Mouse (Mus musculus) intestine, postnatal 0 days (tissue): ENCODE results near the gene Nmnat2. TPM values are rescaled to one million over a fixed set of nuclear protein-coding genes. Genes with fewer than 3 reads are reported as not detected.

Experiments
- ATAC-seq: fragments of 200-750 bp; cut with Nextera tagmentation; 2 replicates; pipeline ENCODE4 v1.8.0; 2017; ENCODE audit warnings: mild to moderate bottlenecking, moderate TSS enrichment, moderate library complexity
- H3K27ac ChIP-seq: fragments of 300-500 bp; sonication (generic); 2 replicates; pipeline ENCODE4 v1.5.1; 2014; ENCODE audit warnings: mild to moderate bottlenecking, low read depth, low read length, moderate library complexity
- H3K27me3 ChIP-seq: fragments of 300-500 bp; sonication (generic); replicated peaks from 2 replicates; pipeline ENCODE4 v1.6.1; 2014; ENCODE audit warnings: low read length, mixed read lengths; ENCODE audit not compliant: control insufficient read depth, insufficient read depth
- H3K36me3 ChIP-seq: fragments of 300-500 bp; sonication (generic); 2 replicates; pipeline ENCODE4 v1.6.1; 2014; ENCODE audit warnings: mild to moderate bottlenecking, moderate library complexity; ENCODE audit not compliant: control insufficient read depth, insufficient read depth
- H3K4me1 ChIP-seq: fragments of 300-500 bp; sonication (generic); replicated peaks from 2 replicates; pipeline ENCODE4 v1.6.1; 2014; ENCODE audit warnings: antibody characterized with exemption, low read length, mixed read lengths; ENCODE audit not compliant: control insufficient read depth, insufficient read depth
- H3K4me2 ChIP-seq: fragments of 300-500 bp; sonication (generic); replicated peaks from 2 replicates; pipeline ENCODE4 v1.6.1; 2014; ENCODE audit warnings: low read depth, mild to moderate bottlenecking, moderate library complexity
- H3K4me3 ChIP-seq: fragments of 300-500 bp; sonication (generic); 2 replicates; pipeline ENCODE4 v1.5.1; 2014; ENCODE audit warnings: low read depth, low read length
- H3K9ac ChIP-seq: fragments of 300-500 bp; sonication (generic); 2 replicates; pipeline ENCODE4 v1.6.1; 2014; ENCODE audit warnings: mild to moderate bottlenecking, low read depth, low read length
- H3K9me3 ChIP-seq: fragments of 300-500 bp; sonication (generic); 2 replicates; pipeline ENCODE4 v1.6.1; 2016; ENCODE audit warnings: mixed run types; ENCODE audit not compliant: control insufficient read depth
- CTCF ChIP-seq: sonication (generic); IDR thresholded peaks from 2 replicates; pipeline ENCODE4 v1.5.1; 2016; ENCODE audit warnings: low read depth, mild to moderate bottlenecking, control low read depth, antibody characterized with exemption, moderate library complexity
- WGBS: fragments of 180-500 bp; shearing (Covaris S2); extraction: QIAGEN DNeasy Blood & Tissue Kit; methylation state at CpG from one replicate; pipeline ENCODE4 v1.1.7; 2014; 5-methylcytosine and 5-hydroxymethylcytosine counted together
- polyA plus RNA-seq: library from polyadenylated mRNA; unstranded; fragments of >200 nt; fragmentation: Nextera tagmentation; extraction: Ambion mirVana; gene quantifications from 2 replicates; pipeline ENCODE4 v1.2.1, GENCODE M21; 2015

The Nmnat2 gene
- polyA plus RNA-seq, 1 experiment from 2014 or later: 1.1 TPM

- Histone ChIP-seq H3K4me3 (no peak overlapping the region), H3K4me1 (no peaks in the 10 kb centered on the region), H3K4me2 (no peak overlapping the region), H3K27me3 (no peaks in the 10 kb centered on the region), H3K9ac (no peak overlapping the region), H3K27ac (no peak overlapping the region), H3K9me3 (no peaks in the 10 kb centered on the region), H3K36me3 (no peaks in the 10 kb centered on the region)
- WGBS: 46% methylated on average over 7 of the region's 7 CpGs
- ATAC-seq: no peak
- no peak for TF ChIP-seq CTCF
Observed at GRCm38 (mm10) chr1:153021034-153021638, 66.3 kb downstream of the Nmnat2 start.

- H3K4me3 ChIP-seq: no peak overlapping the region
- H3K9ac ChIP-seq: no peak overlapping the region
- H3K4me2 ChIP-seq: no peak overlapping the region
- H3K27ac ChIP-seq: no peak overlapping the region
- WGBS: 83% methylated on average over 4 of the region's 4 CpGs
- no peak for TF ChIP-seq CTCF
- no peak for ATAC-seq
- no peaks in the 10 kb centered on the region for H3K4me1 ChIP-seq
- H3K36me3 ChIP-seq: no peaks in the 10 kb centered on the region
- H3K9me3 ChIP-seq: no peaks in the 10 kb centered on the region
- no peaks in the 10 kb centered on the region for H3K27me3 ChIP-seq
Observed at GRCm38 (mm10) chr1:153023018-153023417, 68.2 kb downstream of the Nmnat2 start.

GRCm38 (mm10) chr1:153023875-153024274 lies 69.1 kb downstream of the Nmnat2 start:
- WGBS: 87% methylated on average over 2 of the region's 2 CpGs
- ATAC-seq: no peak

GRCm38 (mm10) chr1:153024453-153024852 lies 69.7 kb downstream of the Nmnat2 start:
- 49% methylated on average over 2 of the region's 2 CpGs for WGBS

More at GRCm38 (mm10) chr1:153023875-153024274, 69.1 kb downstream of the Nmnat2 start:
- Histone ChIP-seq H3K27me3 (no peaks in the 10 kb centered on the region), H3K27ac (no peak overlapping the region), H3K9me3 (no peaks in the 10 kb centered on the region), H3K9ac (no peak overlapping the region), H3K4me3 (no peak overlapping the region), H3K36me3 (no peaks in the 10 kb centered on the region), H3K4me2 (no peak overlapping the region), H3K4me1 (no peaks in the 10 kb centered on the region)
- no peak for TF ChIP-seq CTCF

GRCm38 (mm10) chr1:153031345-153031744 lies 76.6 kb downstream of the Nmnat2 start:
- H3K4me1 ChIP-seq: no peaks in the 10 kb centered on the region
- no peak for TF ChIP-seq CTCF
- no peaks in the 10 kb centered on the region for H3K36me3 ChIP-seq
- H3K4me3 ChIP-seq: no peak overlapping the region
- no peaks in the 10 kb centered on the region for H3K9me3 ChIP-seq
- 69% methylated on average over 6 of the region's 6 CpGs for WGBS
- no peaks in the 10 kb centered on the region for H3K27me3 ChIP-seq
- no peak overlapping the region for H3K27ac ChIP-seq
- no peak overlapping the region for H3K4me2 ChIP-seq
- ATAC-seq: no peak
- H3K9ac ChIP-seq: no peak overlapping the region

More at GRCm38 (mm10) chr1:153024453-153024852, 69.7 kb downstream of the Nmnat2 start:
- Histone ChIP-seq H3K27me3 (no peaks in the 10 kb centered on the region), H3K9ac (no peak overlapping the region), H3K9me3 (no peaks in the 10 kb centered on the region), H3K4me1 (no peaks in the 10 kb centered on the region), H3K27ac (no peak overlapping the region), H3K4me2 (no peak overlapping the region), H3K4me3 (no peak overlapping the region), H3K36me3 (no peaks in the 10 kb centered on the region)
- no peak for TF ChIP-seq CTCF
- ATAC-seq: no peak

GRCm38 (mm10) chr1:153031954-153032353 lies 77.2 kb downstream of the Nmnat2 start:
- 65% methylated on average over 12 of the region's 12 CpGs for WGBS
- H3K36me3 ChIP-seq: no peaks in the 10 kb centered on the region
- no peak for ATAC-seq
- H3K27me3 ChIP-seq: no peaks in the 10 kb centered on the region
- H3K4me1 ChIP-seq: no peaks in the 10 kb centered on the region
- H3K9ac ChIP-seq: no peak overlapping the region
- H3K27ac ChIP-seq: no peak overlapping the region
- no peak overlapping the region for H3K4me3 ChIP-seq
- no peaks in the 10 kb centered on the region for H3K9me3 ChIP-seq
- TF ChIP-seq CTCF: no peak
- no peak overlapping the region for H3K4me2 ChIP-seq
